Mouse (Mus musculus) urinary bladder, postnatal 25 days (tissue): ENCODE data around the gene Kntc1.

Experiments used
- DNase-seq: peaks from one replicate; pipeline ENCODE4 v3.0.0; 2022; ENCODE audit warnings: low spot score

Gene Kntc1

DNA sequence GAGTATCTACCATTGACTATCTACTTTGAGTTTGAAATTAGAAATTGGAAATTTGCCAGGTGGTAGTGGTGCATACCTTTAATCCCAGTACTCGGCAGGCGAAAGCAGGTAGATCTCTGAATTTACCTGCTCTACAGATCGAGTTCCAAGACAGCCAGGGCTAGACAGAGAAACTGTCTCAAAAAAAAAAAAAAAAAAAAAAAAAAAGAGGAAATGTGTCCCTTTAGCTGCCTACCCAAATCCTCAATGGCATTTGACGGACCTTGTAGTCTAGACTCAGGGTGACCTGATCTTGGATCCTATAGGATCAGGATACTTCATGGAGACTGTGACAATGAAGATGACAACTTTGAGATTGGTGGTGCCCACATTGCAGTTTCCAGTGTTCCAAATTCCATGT, 116.9 kb downstream of the Kntc1 start:
- DNase-seq: no peak

GRCm38 (mm10) chr5:123869615-123870014, 120.1 kb downstream of the Kntc1 start:
- DNase-seq: no peak
